Mouse (Mus musculus) hematopoietic stem cell, adult 5-6 weeks (primary cell): Measurements from ENCODE around the gene Fxyd6. TPM values are rescaled to one million over a fixed set of nuclear protein-coding genes. Genes with fewer than 3 reads are reported as not detected.

Source experiments
- ATAC-seq, 2 experiments: fragments of 125-278 bp in 1 of 2; replicated peaks in 1 of 2; 2 replicates each; pipeline ENCODE4 v1.8.0; 2016 to 2017; ENCODE audit warnings: inconsistent platforms in 2 of 2, mild to moderate bottlenecking in 2 of 2, moderate number of reproducible peaks in 2 of 2, low read depth in 1 of 2, moderate TSS enrichment in 1 of 2; ENCODE audit not compliant: low FRiP score in 2 of 2, poor library complexity in 2 of 2, severe bottlenecking in 2 of 2, insufficient read depth in 1 of 2, low TSS enrichment in 1 of 2
- total RNA-seq: library from RNA; stranded (forward); fragments of 172-1452, 232-1000 nt; gene quantifications from 2 replicates; pipeline ENCODE4 v1.2.3, GENCODE M21; 2017

Gene Fxyd6
- total RNA-seq, 1 experiment from 2014 or later: not detected

- ATAC-seq: no peak
Observed at GRCm38 (mm10) chr9:45429392-45429791, 59.4 kb downstream of the Fxyd6 start.

GRCm38 (mm10) chr9:45429951-45430697 lies 60.1 kb downstream of the Fxyd6 start:
- peak in 1 of 2 experiments; percentile 56; a peak in 1 of 4 replicates for ATAC-seq

GRCm38 (mm10) chr9:45430698-45430959 lies 60.6 kb downstream of the Fxyd6 start:
- no peak for ATAC-seq

GRCm38 (mm10) chr9:45431150-45431549 lies 61.2 kb downstream of the Fxyd6 start:
- ATAC-seq: no peak

GRCm38 (mm10) chr9:45432639-45433038 lies 62.7 kb downstream of the Fxyd6 start:
- no peak for ATAC-seq

- no peak for ATAC-seq
Observed at GRCm38 (mm10) chr9:45433119-45433518, 63.1 kb downstream of the Fxyd6 start.

- no peak for ATAC-seq
Observed at GRCm38 (mm10) chr9:45434171-45434570, 64.2 kb downstream of the Fxyd6 start.

- ATAC-seq: no peak
Observed at GRCm38 (mm10) chr9:45439025-45439424, 69.0 kb downstream of the Fxyd6 start.

GRCm38 (mm10) chr9:45440083-45440784 lies 70.2 kb downstream of the Fxyd6 start:
- ATAC-seq: no peak; a peak in 1 of 4 replicates

- no peak for ATAC-seq
Observed at GRCm38 (mm10) chr9:45444251-45444798, 74.3 kb downstream of the Fxyd6 start.

Other genes with a start within 250 kb of the Fxyd6 start
- gene Scn4b, start 231.8 kb upstream of the Fxyd6 start, total RNA-seq: 0.25 TPM in 1 of 2 replicates, not detected in the other
- gene BC049352, start 188.2 kb upstream of the Fxyd6 start, total RNA-seq: 1.3 and 3.6 TPM in 2 replicates
- 0.31 TPM in 1 of 2 replicates, not detected in the other for gene Tmprss4, start 166.1 kb upstream of the Fxyd6 start, total RNA-seq
- 8.0 and 18.6 TPM in 2 replicates for gene Il10ra, start 101.0 kb upstream of the Fxyd6 start, total RNA-seq
- gene Tmprss13, start 51.1 kb upstream of the Fxyd6 start, total RNA-seq: not detected in 2 replicates
- 3.1 TPM in 1 of 2 replicates, not detected in the other for gene Fxyd2, start 29.5 kb downstream of the Fxyd6 start, total RNA-seq
- gene Dscaml1, start 56.4 kb downstream of the Fxyd6 start, total RNA-seq: not detected in 2 replicates